In the genomic region with DNA sequence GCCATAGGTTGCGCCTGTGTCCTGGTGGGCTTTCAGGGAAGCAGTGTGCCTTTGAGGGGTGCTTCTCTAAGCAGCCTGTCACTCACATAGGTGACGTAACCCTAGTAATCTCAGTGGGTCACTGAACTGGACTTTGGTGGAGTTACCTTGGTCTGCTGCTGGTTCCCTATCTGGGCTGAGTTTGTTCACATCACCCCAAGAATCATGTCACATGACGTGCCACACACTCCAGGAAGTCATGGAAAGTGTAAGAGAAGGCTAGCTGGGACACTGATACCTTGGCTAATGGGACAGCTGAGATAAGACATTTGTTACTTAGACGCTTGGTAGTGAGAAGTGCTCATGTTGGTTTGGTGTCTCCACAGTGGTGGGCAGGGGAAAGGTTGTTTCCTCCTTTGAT, we compare ENCODE assay signal across 31 mouse cellular contexts. TPM values are rescaled to one million over a fixed set of nuclear protein-coding genes. Genes with fewer than 3 reads are reported as not detected.
A peak's percentile ranks its signal among the peaks of the same experiment; 100 is the strongest.
DNase-seq lines count a peak whose midpoint lies in the region; ATAC-seq and TF ChIP-seq lines count a peak whose summit lies in the region.
"Had no signal": no experiment of that assay in that cellular context is flagged by ENCODE, and none has a peak within 500 bp of the region (broad histone marks: within the 10 kb centered on the region; RNA-seq: fewer than 3 reads in every experiment).

No protein-coding gene starts in this region.

- 54% methylated on average over 4 of the region's 4 CpGs for WGBS in liver, postnatal 0 days (ENCODE audit: insufficient replicate concordance)
- WGBS in hindbrain, postnatal 0 days, result 83% methylated on average over 4 of the region's 4 CpGs

- peak; percentile 13; the same call in 1 of the 2 replicates for ATAC-seq in granulocyte monocyte progenitor cell, adult 5-6 weeks (replicated peaks; ENCODE audit: poor library complexity, severe bottlenecking)
- ATAC-seq in megakaryocyte progenitor cell, adult 5-6 weeks (replicated peaks; ENCODE audit: poor library complexity), result peak; percentile 36
- no peak for ATAC-seq in liver, postnatal 0 days
- no peak for ATAC-seq in hindbrain, postnatal 0 days
- ATAC-seq: activated CD4-positive, CD25-positive, alpha-beta regulatory T cell, adult 4 months; forebrain, embryonic 14.5 days; forebrain, postnatal 0 days; hindbrain, embryonic 16.5 days; inflammation-experienced regulatory T-cells, adult 6 months had no signal

- no peak overlapping the region for H3K27ac ChIP-seq in liver, postnatal 0 days (ENCODE audit: low read depth)
- no peak overlapping the region for H3K27ac ChIP-seq in hindbrain, postnatal 0 days
- H3K27ac ChIP-seq: embryonic facial prominence, embryonic 12.5 days; embryonic facial prominence, embryonic 15.5 days; gastrocnemius, adult 2 months; hindbrain, embryonic 10.5 days; hindbrain, embryonic 13.5 days had no signal

- no peaks in the 10 kb centered on the region for H3K4me1 ChIP-seq in liver, postnatal 0 days (ENCODE audit: insufficient read depth)
- peaks cover 13% of the 10 kb centered on the region; the same call in 1 of the 2 replicates for H3K4me1 ChIP-seq in hindbrain, postnatal 0 days (ENCODE audit: insufficient read depth, low read length)

- H3K4me3 ChIP-seq in liver, postnatal 0 days (ENCODE audit: low read depth, low read length), result no peak overlapping the region
- no peak overlapping the region for H3K4me3 ChIP-seq in hindbrain, postnatal 0 days (ENCODE audit: low read length)
- H3K4me3 ChIP-seq: embryonic facial prominence, embryonic 12.5 days; embryonic facial prominence, embryonic 15.5 days; hindbrain, embryonic 10.5 days; hindbrain, embryonic 13.5 days had no signal

- H3K4me2 ChIP-seq in liver, postnatal 0 days (ENCODE audit: low read depth, low read length), result no peak overlapping the region
- H3K4me2 ChIP-seq in hindbrain, postnatal 0 days (ENCODE audit: low read depth, low read length), result no peak overlapping the region
- H3K4me2 ChIP-seq: embryonic facial prominence, embryonic 12.5 days; embryonic facial prominence, embryonic 15.5 days; heart, embryonic 11.5 days; hindbrain, embryonic 13.5 days had no signal

- TF ChIP-seq EP300 in liver, postnatal 0 days (IDR thresholded peaks at IDR 0.05; ENCODE audit: low read depth), result no peak

- no peak for TF ChIP-seq CTCF in liver, postnatal 0 days (IDR thresholded peaks at IDR 0.05; ENCODE audit: low read depth)
- no peak for TF ChIP-seq CTCF in hindbrain, postnatal 0 days (IDR thresholded peaks at IDR 0.05; ENCODE audit: low read depth)

- H3K9ac ChIP-seq in liver, postnatal 0 days (replicated peaks), result no peak overlapping the region
- H3K9ac ChIP-seq in hindbrain, postnatal 0 days (replicated peaks; ENCODE audit: low read length), result no peak overlapping the region
- H3K9ac ChIP-seq: embryonic facial prominence, embryonic 12.5 days; embryonic facial prominence, embryonic 15.5 days; forebrain, postnatal 0 days; hindbrain, embryonic 13.5 days had no signal

- intact Hi-C loops in heart, postnatal 36 days (cut with DNase I), result no loop called here

- peak; percentile 65 for DNase-seq in heart, adult 11 months
- no peak for DNase-seq in heart, postnatal 36 days
- DNase-seq in 416B (ENCODE audit: low read depth), result peak; percentile 6
- DNase-seq in spleen, postnatal 36 days (ENCODE audit: low spot score in 2 of 2), result no peak
- no peak for DNase-seq in liver, postnatal 0 days
- no peak for DNase-seq in hindbrain, postnatal 0 days (ENCODE audit: low spot score)
- DNase-seq: adrenal gland, adult 8-10 months; adrenal gland, postnatal 25 days; B cell, adult 2 months; cerebellum, adult 11-12 months; cerebellum, adult 8-10 months; cerebellum, postnatal 10 days; forebrain, postnatal 0 days; gastrocnemius, adult 2 months; gastrocnemius, postnatal 14 days had no signal

- H3K9me3 ChIP-seq in liver, postnatal 0 days (ENCODE audit: low read length), result no peaks in the 10 kb centered on the region
- no peaks in the 10 kb centered on the region for H3K9me3 ChIP-seq in hindbrain, postnatal 0 days (ENCODE audit: low read length)
- H3K9me3 ChIP-seq: embryonic facial prominence, embryonic 12.5 days; embryonic facial prominence, embryonic 15.5 days; hindbrain, embryonic 10.5 days; hindbrain, embryonic 13.5 days had no signal

- H3K36me3 ChIP-seq in liver, postnatal 0 days (replicated peaks; ENCODE audit: insufficient read depth, low read length), result no peaks in the 10 kb centered on the region
- no peaks in the 10 kb centered on the region for H3K36me3 ChIP-seq in hindbrain, postnatal 0 days (ENCODE audit: insufficient read depth, low read length)
- H3K36me3 ChIP-seq: embryonic facial prominence, embryonic 12.5 days; embryonic facial prominence, embryonic 15.5 days; hindbrain, embryonic 10.5 days; hindbrain, embryonic 13.5 days had no signal

- H3K27me3 ChIP-seq in liver, postnatal 0 days (ENCODE audit: insufficient read depth, low read length), result no peaks in the 10 kb centered on the region
- H3K27me3 ChIP-seq in hindbrain, postnatal 0 days (ENCODE audit: insufficient read depth, low read length), result no peaks in the 10 kb centered on the region
- H3K27me3 ChIP-seq: embryonic facial prominence, embryonic 12.5 days; embryonic facial prominence, embryonic 15.5 days; hindbrain, embryonic 13.5 days had no signal

RNA-seq across cellular contexts. Expression of a gene that starts 0.9 kb away (rescaled TPM):
- total RNA-seq in heart, postnatal 36 days (2021), result not detected
- total RNA-seq in granulocyte monocyte progenitor cell, adult 5-6 weeks (2014; fragmentation: Nextera tagmentation), result not detected in 2 replicates
- not detected in 2 replicates for total RNA-seq in granulocyte monocyte progenitor cell, adult 5-6 weeks (2017)
- total RNA-seq in megakaryocyte progenitor cell, adult 5-6 weeks (2015), result not detected in 2 replicates
- 0.24 TPM in 1 of 2 replicates, not detected in the other for total RNA-seq in megakaryocyte progenitor cell, adult 5-6 weeks (2017)
- polyA plus RNA-seq in liver, postnatal 0 days (2015; fragmentation: Nextera tagmentation; extraction: Ambion mirVana), result not detected in 2 replicates
- 0.47 TPM in 1 of 2 replicates, not detected in the other for total RNA-seq in hindbrain, postnatal 0 days (2014; rRNA removed)
- 0.25 and 0.26 TPM in 2 replicates for polyA plus RNA-seq in hindbrain, postnatal 0 days (2015; fragmentation: Nextera tagmentation; extraction: Ambion mirVana)
- total RNA-seq: adrenal gland, postnatal 25 days; gastrocnemius, adult 2 months; heart, adult 8-10 months; heart, postnatal 25 days had no signal
- polyA plus RNA-seq: activated CD4-positive, CD25-positive, alpha-beta regulatory T cell, adult 4 months; embryonic facial prominence, embryonic 12.5 days; forebrain, embryonic 11.5 days; heart, embryonic 11.5 days; heart, embryonic 14.5 days; heart, postnatal 0 days; inflammation-experienced regulatory T-cells, adult 6 months had no signal

RNA-seq across cellular contexts. Expression of a gene that starts 47.5 kb away (rescaled TPM):
- 10 to 100 TPM; 71.1 to 74.7 TPM for total RNA-seq in heart, postnatal 36 days (2021)
- 109 and 110 TPM in 2 replicates for total RNA-seq in granulocyte monocyte progenitor cell, adult 5-6 weeks (2014; fragmentation: Nextera tagmentation)
- 53.9 and 72.0 TPM in 2 replicates for total RNA-seq in granulocyte monocyte progenitor cell, adult 5-6 weeks (2017)
- total RNA-seq in megakaryocyte progenitor cell, adult 5-6 weeks (2015), result 133 and 138 TPM in 2 replicates
- 52.0 and 52.2 TPM in 2 replicates for total RNA-seq in megakaryocyte progenitor cell, adult 5-6 weeks (2017)
- polyA plus RNA-seq in liver, postnatal 0 days (2015; fragmentation: Nextera tagmentation; extraction: Ambion mirVana), result 58.6 and 62.4 TPM in 2 replicates
- 273 and 312 TPM in 2 replicates for total RNA-seq in hindbrain, postnatal 0 days (2014; rRNA removed)
- 231 and 241 TPM in 2 replicates for polyA plus RNA-seq in hindbrain, postnatal 0 days (2015; fragmentation: Nextera tagmentation; extraction: Ambion mirVana)

Comparison
In these comparisons a context has a peak if more than half of its experiments do, and no peak if none do; other contexts are left out.
1. DNase-seq: peak in heart, adult 11 months (single experiment) and 416B (single experiment); none in heart, postnatal 36 days (0 of 2), spleen, postnatal 36 days (0 of 2), liver, postnatal 0 days (single experiment) and hindbrain, postnatal 0 days (single experiment).
2. ATAC-seq: peak in granulocyte monocyte progenitor cell, adult 5-6 weeks (single experiment) and megakaryocyte progenitor cell, adult 5-6 weeks (single experiment); none in liver, postnatal 0 days (single experiment) and hindbrain, postnatal 0 days (single experiment).